Mouse (Mus musculus): ENCODE results near the gene Cdk16. TPM values are rescaled to one million over a fixed set of nuclear protein-coding genes. Genes with fewer than 3 reads are reported as not detected.
A peak's percentile ranks its signal among the peaks of the same experiment; 100 is the strongest.

Gene Cdk16
- polyA plus RNA-seq, 2 experiments = 18.1 to 45.5 TPM

DNA sequence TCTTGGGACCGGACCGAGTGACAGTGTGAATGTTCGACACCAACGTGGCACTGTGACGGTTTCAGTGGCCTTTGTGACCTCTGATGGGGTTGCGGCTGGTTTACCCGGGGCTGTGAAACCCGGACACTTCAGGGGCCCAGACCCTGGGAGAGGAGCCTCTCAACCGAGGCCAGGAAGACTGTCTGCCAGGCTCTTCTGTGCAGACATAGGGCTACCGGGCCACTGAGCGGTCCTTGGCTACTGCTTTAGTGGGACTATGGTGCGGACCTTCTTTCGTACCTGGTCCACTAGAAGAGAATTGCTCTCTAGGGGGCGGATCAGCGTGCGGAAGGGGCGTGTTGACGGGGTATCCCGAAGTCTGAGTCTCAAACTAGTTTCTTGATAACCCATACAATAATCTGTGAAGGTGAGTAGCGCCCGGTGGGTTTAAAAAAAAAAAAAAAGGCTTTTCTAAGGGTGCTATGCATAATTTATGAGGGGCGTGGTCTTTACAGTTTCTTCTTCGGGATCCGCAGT is 28.8 kb upstream of the Cdk16 start:
- no peaks in the 10 kb centered on the region for H3K27me3 ChIP-seq (ENCODE audit: control insufficient read depth, insufficient read depth, low read length)
- no peaks in the 10 kb centered on the region for H3K36me3 ChIP-seq (replicated peaks; ENCODE audit: control insufficient read depth, insufficient read depth, low read depth)
- H3K27ac ChIP-seq = peak overlapping the region; percentile 61; the same call in 1 of the 2 replicates
- no peaks in the 10 kb centered on the region for H3K9me3 ChIP-seq (ENCODE audit: control insufficient read depth, low read length)
- peak overlapping the region; percentile 60 for H3K9ac ChIP-seq (replicated peaks)
- WGBS (ENCODE audit: insufficient replicate concordance) = 10% methylated on average over 24 of the region's 24 CpGs
- no peak for TF ChIP-seq CTCF (IDR thresholded peaks at IDR 0.05; ENCODE audit: low read depth)
- TF ChIP-seq EP300 (IDR thresholded peaks at IDR 0.05; ENCODE audit: low read depth) = no peak
- ATAC-seq (ENCODE audit: insufficient read depth) (no peak), DNase-seq (ENCODE audit: low read depth in 3 of 3, low spot score in 3 of 3) (no peak)
- H3K4me3 ChIP-seq (ENCODE audit: insufficient read depth in 1 of 2, low read depth in 2 of 2, low read length in 2 of 2) = peak overlapping the region; percentile 64 to 66
- peak overlapping the region; percentile 78 for H3K4me2 ChIP-seq (ENCODE audit: low read depth)
- no peaks in the 10 kb centered on the region for H3K4me1 ChIP-seq (replicated peaks; ENCODE audit: control insufficient read depth in 2 of 2, insufficient read depth in 2 of 2, low read length in 1 of 2)

DNA sequence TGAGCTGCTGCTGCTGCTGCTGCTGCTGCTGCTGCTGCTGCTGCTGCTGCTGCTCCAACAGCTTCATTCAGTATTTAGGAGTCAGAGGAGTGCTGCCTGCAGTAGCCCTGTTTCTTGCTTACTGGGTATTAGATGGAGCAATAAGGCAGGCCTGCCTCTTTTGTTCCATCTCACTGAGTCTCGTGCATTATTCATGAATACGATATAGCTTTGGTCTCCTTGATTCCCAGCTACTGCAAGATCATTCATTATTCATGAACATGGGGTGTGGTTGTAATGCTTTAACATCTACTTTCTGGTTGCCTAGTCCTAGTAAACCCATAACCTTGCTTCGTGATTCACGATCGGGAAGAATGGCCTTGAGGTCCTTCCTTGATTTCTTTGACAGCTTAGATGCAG is 25.4 kb upstream of the Cdk16 start:
- no peaks in the 10 kb centered on the region for H3K9me3 ChIP-seq (ENCODE audit: control insufficient read depth, low read length)
- TF ChIP-seq EP300 (IDR thresholded peaks at IDR 0.05; ENCODE audit: low read depth) (no peak), CTCF (IDR thresholded peaks at IDR 0.05; ENCODE audit: low read depth) (no peak)
- H3K4me3 ChIP-seq (ENCODE audit: insufficient read depth in 1 of 2, low read depth in 2 of 2, low read length in 2 of 2) = no peak overlapping the region
- H3K4me2 ChIP-seq (ENCODE audit: low read depth) = peak overlapping the region; percentile 11; the same call in 1 of the 2 replicates
- no peak for DNase-seq (ENCODE audit: low read depth in 3 of 3, low spot score in 3 of 3)
- no peak for ATAC-seq (ENCODE audit: insufficient read depth)
- no peak overlapping the region for H3K27ac ChIP-seq
- peaks cover 2% of the 10 kb centered on the region; the same call in 1 of the 2 replicates for H3K36me3 ChIP-seq (replicated peaks; ENCODE audit: control insufficient read depth, insufficient read depth, low read depth)
- no peak overlapping the region for H3K9ac ChIP-seq (replicated peaks)
- WGBS (ENCODE audit: insufficient replicate concordance) = 18% methylated on average over 5 of the region's 5 CpGs
- H3K27me3 ChIP-seq (ENCODE audit: control insufficient read depth, insufficient read depth, low read length) = no peaks in the 10 kb centered on the region
- peaks cover 0 to 2% of the 10 kb centered on the region in 2 experiments; a peak in 1 of 4 replicates for H3K4me1 ChIP-seq (replicated peaks; ENCODE audit: control insufficient read depth in 2 of 2, insufficient read depth in 2 of 2, low read length in 1 of 2)

DNA sequence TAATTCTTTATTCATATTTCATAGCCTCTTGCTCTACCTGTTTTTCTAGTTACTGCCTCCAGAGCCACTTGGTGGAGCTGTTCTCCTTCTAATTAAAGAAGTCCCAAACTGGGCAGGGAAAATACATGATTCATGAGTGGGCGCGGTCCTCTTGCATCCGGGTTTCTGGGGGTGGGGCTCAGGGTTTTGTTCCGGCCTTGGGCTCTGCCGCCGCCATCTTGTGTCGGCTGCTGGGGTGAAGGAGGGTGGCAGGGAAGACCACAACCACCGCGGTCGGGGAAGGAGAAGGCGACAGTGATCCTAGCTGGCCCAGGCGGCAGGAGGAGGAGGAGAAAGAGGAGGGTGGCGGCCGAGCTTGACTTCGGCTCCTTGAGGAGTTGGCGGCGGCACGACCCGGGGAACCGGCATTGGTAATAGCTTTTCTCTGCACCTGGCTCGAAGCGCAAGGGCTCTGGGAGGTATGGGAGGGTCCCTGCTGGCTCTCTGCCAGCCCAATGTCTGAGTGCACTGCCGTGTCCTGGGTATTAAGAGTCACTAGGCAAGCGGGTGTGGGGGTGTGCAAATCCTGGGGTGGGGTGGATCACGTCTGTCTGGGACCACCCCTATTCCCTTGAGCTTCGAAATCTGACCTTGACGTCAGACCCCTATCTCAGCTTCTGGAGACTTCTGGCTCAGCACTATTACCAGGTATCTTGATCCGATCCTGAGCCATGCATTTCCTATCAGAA is 24.9 kb upstream of the Cdk16 start:
- Histone ChIP-seq H3K4me2 (ENCODE audit: low read depth) (peak overlapping the region; percentile 81), H3K9ac (replicated peaks) (peak overlapping the region; percentile 81), H3K27me3 (ENCODE audit: control insufficient read depth, insufficient read depth, low read length) (no peaks in the 10 kb centered on the region), H3K4me1 (replicated peaks; ENCODE audit: control insufficient read depth in 2 of 2, insufficient read depth in 2 of 2, low read length in 1 of 2) (peaks cover 0 to 2% of the 10 kb centered on the region in 2 experiments; a peak in 1 of 4 replicates), H3K27ac (peak overlapping the region; percentile 63), H3K4me3 (ENCODE audit: insufficient read depth in 1 of 2, low read depth in 2 of 2, low read length in 2 of 2) (peak overlapping the region; percentile 79 to 94), H3K9me3 (ENCODE audit: control insufficient read depth, low read length) (no peaks in the 10 kb centered on the region), H3K36me3 (replicated peaks; ENCODE audit: control insufficient read depth, insufficient read depth, low read depth) (peaks cover 2% of the 10 kb centered on the region; the same call in 1 of the 2 replicates)
- peak; percentile 83 for ATAC-seq (ENCODE audit: insufficient read depth)
- DNase-seq (ENCODE audit: low read depth in 3 of 3, low spot score in 3 of 3) = peak; percentile 79 to 88 (median 84)
- peak; percentile 67 for TF ChIP-seq CTCF (IDR thresholded peaks at IDR 0.05; ENCODE audit: low read depth)
- TF ChIP-seq EP300 (IDR thresholded peaks at IDR 0.05; ENCODE audit: low read depth) = no peak
- WGBS (ENCODE audit: insufficient replicate concordance) = 4% methylated on average over 25 of the region's 28 CpGs

DNA sequence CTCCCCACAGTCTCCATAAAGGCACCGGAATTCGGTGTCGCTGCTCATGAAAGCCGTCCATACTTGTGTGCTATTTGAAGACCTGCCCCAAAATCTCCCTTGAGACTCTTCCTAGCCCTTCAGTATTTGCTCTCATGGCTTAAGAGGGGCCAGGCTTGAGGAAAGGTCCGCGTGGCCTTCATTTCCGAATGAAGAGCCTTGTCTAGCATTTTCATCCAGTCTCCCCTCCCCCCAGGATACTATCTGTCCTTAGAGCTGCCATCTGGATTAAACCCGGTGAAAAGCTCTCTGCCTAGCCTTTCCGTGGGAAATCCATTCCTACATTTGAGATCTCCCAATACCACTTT is 24.3 kb upstream of the Cdk16 start:
- Histone ChIP-seq H3K27me3 (ENCODE audit: control insufficient read depth, insufficient read depth, low read length) (no peaks in the 10 kb centered on the region), H3K9ac (replicated peaks) (peak overlapping the region; percentile 81), H3K27ac (peak overlapping the region; percentile 63), H3K36me3 (replicated peaks; ENCODE audit: control insufficient read depth, insufficient read depth, low read depth) (peaks cover 2% of the 10 kb centered on the region), H3K9me3 (ENCODE audit: control insufficient read depth, low read length) (no peaks in the 10 kb centered on the region), H3K4me2 (ENCODE audit: low read depth) (peak overlapping the region; percentile 81), H3K4me1 (replicated peaks; ENCODE audit: control insufficient read depth in 2 of 2, insufficient read depth in 2 of 2, low read length in 1 of 2) (peaks cover 0 to 2% of the 10 kb centered on the region in 2 experiments; a peak in 1 of 4 replicates), H3K4me3 (ENCODE audit: insufficient read depth in 1 of 2, low read depth in 2 of 2, low read length in 2 of 2) (peak overlapping the region; percentile 79 to 94)
- ATAC-seq (ENCODE audit: insufficient read depth) = peak; percentile 11; the same call in 1 of the 2 replicates
- 8% methylated on average over 9 of the region's 9 CpGs for WGBS (ENCODE audit: insufficient replicate concordance)
- no peak for TF ChIP-seq CTCF (IDR thresholded peaks at IDR 0.05; ENCODE audit: low read depth)
- no peak for TF ChIP-seq EP300 (IDR thresholded peaks at IDR 0.05; ENCODE audit: low read depth)
- peak in 1 of 3 experiments; percentile 10 for DNase-seq (ENCODE audit: low read depth in 3 of 3, low spot score in 3 of 3)

DNA sequence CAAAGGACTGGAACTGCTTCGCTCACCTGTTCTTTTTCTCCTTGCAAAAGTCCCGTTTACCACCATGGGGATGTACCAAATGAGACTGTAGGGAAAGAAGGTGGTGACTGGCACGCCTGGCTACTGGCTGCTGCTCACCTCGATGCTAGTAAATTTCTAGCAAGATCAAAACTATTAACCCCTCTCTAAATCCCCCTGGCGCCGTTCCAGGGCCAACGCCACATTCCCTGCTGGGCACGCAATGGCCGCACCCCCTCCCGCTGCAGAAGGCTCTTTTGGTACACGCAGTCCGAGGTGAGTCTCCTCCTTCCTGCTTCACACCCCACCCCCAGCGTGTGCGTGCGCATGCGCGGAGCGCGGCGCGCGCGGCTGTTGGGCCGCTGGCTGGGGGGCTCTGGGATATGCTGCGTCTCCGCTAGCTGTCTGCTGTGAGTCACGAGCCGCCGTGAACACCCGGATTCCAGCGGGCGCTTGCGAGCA is 354 bp downstream of the Cdk16 start:
- DNase-seq (ENCODE audit: low read depth in 3 of 3, low spot score in 3 of 3) (peak; percentile 63 to 66 (median 64)), ATAC-seq (ENCODE audit: insufficient read depth) (peak; percentile 90)
- WGBS (ENCODE audit: insufficient replicate concordance) = 13% methylated on average over 33 of the region's 33 CpGs

More for the DNA sequence above, 354 bp downstream of the Cdk16 start:
- H3K9ac ChIP-seq (replicated peaks) = peak overlapping the region; percentile 93
- peak overlapping the region; percentile 81 for H3K4me2 ChIP-seq (ENCODE audit: low read depth)
- TF ChIP-seq EP300 (IDR thresholded peaks at IDR 0.05; ENCODE audit: low read depth) (no peak), CTCF (IDR thresholded peaks at IDR 0.05; ENCODE audit: low read depth) (no peak)
- H3K36me3 ChIP-seq (replicated peaks; ENCODE audit: control insufficient read depth, insufficient read depth, low read depth) = peaks cover 2% of the 10 kb centered on the region
- no peaks in the 10 kb centered on the region for H3K27me3 ChIP-seq (ENCODE audit: control insufficient read depth, insufficient read depth, low read length)
- peaks cover 0 to 8% of the 10 kb centered on the region in 2 experiments; a peak in 2 of 4 replicates for H3K4me1 ChIP-seq (replicated peaks; ENCODE audit: control insufficient read depth in 2 of 2, insufficient read depth in 2 of 2, low read length in 1 of 2)
- H3K27ac ChIP-seq = peak overlapping the region; percentile 91
- H3K9me3 ChIP-seq (ENCODE audit: control insufficient read depth, low read length) = no peaks in the 10 kb centered on the region
- H3K4me3 ChIP-seq (ENCODE audit: insufficient read depth in 1 of 2, low read depth in 2 of 2, low read length in 2 of 2) = peak overlapping the region; percentile 92 to 93
